24 mouse cellular contexts compared by ENCODE assay signal in genomic region chr2:69071440-69072235, GRCm38 (mm10).
DNase-seq lines count a peak whose midpoint lies in the region; ATAC-seq lines count a peak whose summit lies in the region.
"Had no signal": no experiment of that assay in that cellular context is flagged by ENCODE, and none has a peak within 500 bp of the region (broad histone marks: within the 10 kb centered on the region; RNA-seq: fewer than 3 reads in every experiment).

No protein-coding gene starts in this region.

- peaks cover 5 to 11% of the 10 kb centered on the region in 2 experiments for H3K4me1 ChIP-seq in heart, embryonic 14.5 days (ENCODE audit: control insufficient read depth in 2 of 2, insufficient read depth in 2 of 2, low read length in 2 of 2)
- H3K4me1 ChIP-seq in midbrain, embryonic 11.5 days (ENCODE audit: control insufficient read depth, insufficient read depth, low read length) = no peaks in the 10 kb centered on the region
- no peaks in the 10 kb centered on the region for H3K4me1 ChIP-seq in midbrain, embryonic 16.5 days (ENCODE audit: control insufficient read depth, insufficient read depth, low read length)
- H3K4me1 ChIP-seq: forebrain, embryonic 10.5 days; hindbrain, embryonic 15.5 days had no signal

- ATAC-seq in frontal cortex, adult (ENCODE audit: low TSS enrichment) = 0 out of 2 replicates have a peak, but pooled peaks have one; percentile 31
- ATAC-seq in heart, embryonic 14.5 days (ENCODE audit: insufficient number of reproducible peaks, insufficient read depth, low FRiP score, low read depth) = no peak
- ATAC-seq in midbrain, embryonic 11.5 days (ENCODE audit: low FRiP score) = no peak
- ATAC-seq in midbrain, embryonic 16.5 days = no peak
- ATAC-seq: CD4-positive, CD25-positive, alpha-beta regulatory T cell, adult 4 months; forebrain, embryonic 14.5 days had no signal

- peak overlapping the region in 1 of 2 experiments; percentile 10; a peak in 1 of 4 replicates for H3K27ac ChIP-seq in heart, embryonic 14.5 days (replicated peaks in 1 of 2; ENCODE audit: control insufficient read depth in 1 of 2, insufficient read depth in 1 of 2, low read depth in 2 of 2, low read length in 2 of 2)
- H3K27ac ChIP-seq in midbrain, embryonic 11.5 days (ENCODE audit: low read depth, low read length) = no peak overlapping the region
- no peak overlapping the region for H3K27ac ChIP-seq in midbrain, embryonic 16.5 days (ENCODE audit: low read length)
- H3K27ac ChIP-seq: embryonic facial prominence, embryonic 15.5 days; forebrain, embryonic 10.5 days; heart, embryonic 13.5 days; hindbrain, embryonic 15.5 days had no signal

- H3K36me3 ChIP-seq in heart, embryonic 14.5 days (ENCODE audit: control insufficient read depth, insufficient read depth, low read length) = no peaks in the 10 kb centered on the region
- H3K36me3 ChIP-seq in midbrain, embryonic 11.5 days (ENCODE audit: control insufficient read depth, insufficient read depth, low read length) = no peaks in the 10 kb centered on the region
- H3K36me3 ChIP-seq in midbrain, embryonic 16.5 days (ENCODE audit: control insufficient read depth, insufficient read depth, low read length) = no peaks in the 10 kb centered on the region
- H3K36me3 ChIP-seq: embryonic facial prominence, embryonic 15.5 days; forebrain, embryonic 10.5 days; heart, embryonic 13.5 days; hindbrain, embryonic 15.5 days had no signal

- no peak for DNase-seq in frontal cortex, postnatal 25 days (ENCODE audit: low spot score in 2 of 2)
- no peak for DNase-seq in heart, postnatal 14 days
- DNase-seq in midbrain, embryonic 11.5 days (ENCODE audit: low spot score, missing footprints) = peak; percentile 69
- DNase-seq in neural tube, embryonic 10.5 days (ENCODE audit: extremely low spot score, low spot score) = no peak
- DNase-seq: adrenal gland, adult 2 months; adrenal gland, postnatal 25 days; B cell, adult 2 months; cerebellum, adult 18-20 months; cerebellum, adult 9-11 months; cerebellum, postnatal 36 days; embryo, embryonic 11 days; gastrocnemius, postnatal 14 days; kidney, adult 11 months had no signal

- no peak overlapping the region for H3K9ac ChIP-seq in heart, embryonic 14.5 days (ENCODE audit: low read length)
- H3K9ac ChIP-seq in midbrain, embryonic 11.5 days (ENCODE audit: low read length) = no peak overlapping the region
- H3K9ac ChIP-seq in midbrain, embryonic 16.5 days (ENCODE audit: low read depth, low read length) = no peak overlapping the region
- H3K9ac ChIP-seq: embryonic facial prominence, embryonic 15.5 days; heart, embryonic 13.5 days; hindbrain, embryonic 15.5 days had no signal

- H3K4me3 ChIP-seq in heart, embryonic 14.5 days (ENCODE audit: control insufficient read depth in 1 of 2, insufficient read depth in 1 of 2, low read depth in 1 of 2, low read length in 2 of 2) = no peak overlapping the region
- H3K4me3 ChIP-seq in midbrain, embryonic 11.5 days (ENCODE audit: low read depth, low read length) = no peak overlapping the region
- H3K4me3 ChIP-seq in midbrain, embryonic 16.5 days (ENCODE audit: low read depth, low read length) = no peak overlapping the region
- H3K4me3 ChIP-seq: embryonic facial prominence, embryonic 15.5 days; erythroblast, embryonic 14.5 days; forebrain, embryonic 10.5 days; heart, embryonic 13.5 days; hindbrain, embryonic 15.5 days had no signal

- intact Hi-C loops in heart, postnatal 14 days (cut with DNase I) = no loop called here

- no peaks in the 10 kb centered on the region for H3K9me3 ChIP-seq in heart, embryonic 14.5 days (ENCODE audit: control insufficient read depth, low read length)
- no peaks in the 10 kb centered on the region for H3K9me3 ChIP-seq in midbrain, embryonic 11.5 days (ENCODE audit: control insufficient read depth, low read length)
- H3K9me3 ChIP-seq in midbrain, embryonic 16.5 days (replicated peaks; ENCODE audit: control insufficient read depth, low read length, poor library complexity, severe bottlenecking) = no peaks in the 10 kb centered on the region
- H3K9me3 ChIP-seq: embryonic facial prominence, embryonic 15.5 days; forebrain, embryonic 10.5 days; G1E; heart, embryonic 13.5 days; hindbrain, embryonic 15.5 days had no signal

- WGBS in heart, embryonic 14.5 days = 35% methylated on average over 7 of the region's 7 CpGs
- WGBS in midbrain, embryonic 11.5 days = 63% methylated on average over 7 of the region's 7 CpGs
- WGBS in midbrain, embryonic 16.5 days = 61% methylated on average over 7 of the region's 7 CpGs

- 0 out of 2 replicates have a peak overlapping the region, but pooled peaks have one; percentile 5 for H3K4me2 ChIP-seq in heart, embryonic 14.5 days (ENCODE audit: low read length)
- no peak overlapping the region for H3K4me2 ChIP-seq in midbrain, embryonic 11.5 days
- H3K4me2 ChIP-seq in midbrain, embryonic 16.5 days (ENCODE audit: low read length) = no peak overlapping the region
- H3K4me2 ChIP-seq: embryonic facial prominence, embryonic 15.5 days; heart, embryonic 13.5 days; hindbrain, embryonic 15.5 days had no signal

- no peaks in the 10 kb centered on the region for H3K27me3 ChIP-seq in heart, embryonic 14.5 days (ENCODE audit: control insufficient read depth, insufficient read depth, low read length)
- no peaks in the 10 kb centered on the region for H3K27me3 ChIP-seq in midbrain, embryonic 11.5 days (ENCODE audit: control insufficient read depth, insufficient read depth, low read length)
- H3K27me3 ChIP-seq in midbrain, embryonic 16.5 days (ENCODE audit: control insufficient read depth, insufficient read depth, low read depth, low read length) = no peaks in the 10 kb centered on the region
- H3K27me3 ChIP-seq: embryonic facial prominence, embryonic 15.5 days; heart, embryonic 13.5 days; hindbrain, embryonic 15.5 days had no signal
